Mouse (Mus musculus) brain, embryonic 14.5 days (tissue): ENCODE data around the gene Ppat.
"Not testable (repeated sequence)": the region's sequence is repeated elsewhere in the genome, so short reads cannot be mapped to it uniquely, and the experiment has no call there.

Experiments used
- CTCF ChIP-seq: fragments of 200-500 bp; IDR thresholded peaks from 2 replicates; pipeline ENCODE4 v1.5.1; 2012; ENCODE audit warnings: inconsistent platforms, mild to moderate bottlenecking, moderate library complexity, borderline replicate concordance; ENCODE audit not compliant: insufficient read depth, insufficient read length; ENCODE audit errors: extremely low read depth
- POLR2A ChIP-seq: fragments of 200-500 bp; IDR thresholded peaks from 2 replicates; pipeline ENCODE4 v1.6.1; 2012; ENCODE audit warnings: mild to moderate bottlenecking, inconsistent platforms, borderline replicate concordance; ENCODE audit not compliant: poor library complexity, insufficient read depth, insufficient read length, severe bottlenecking; ENCODE audit errors: extremely low read depth

GRCm38 (mm10) chr5:76971115-76971514 is 19.7 kb upstream of the Ppat start:
- not testable (repeated sequence) for TF ChIP-seq POLR2A, CTCF
